Mouse (Mus musculus) embryonic stem cell, embryonic (primary cell): ENCODE measurements at regions not wholly inside any gene's neighbourhood (a gene's known extent, or its start where the extent isn't known, plus 50 kb on each side); places are given as distances from the start of the nearest gene placed in this dataset.

Source experiments
- CTCF ChIA-PET, 4 experiments: fragments of 300-600 bp in 2 of 4; fragments of 350-600 bp in 2 of 4; sonication (Branson Sonifier 250); formaldehyde crosslinking; loops; one replicate each; lab custom pipeline; 2022; ENCODE audit warnings: inconsistent platforms in 2 of 4; lab: Charles Lee
- POLR2A ChIA-PET, 4 experiments: fragments of 300-600 bp in 2 of 4; fragments of 350-600 bp in 2 of 4; sonication (Branson Sonifier 250); formaldehyde crosslinking; loops; one replicate each; lab custom pipeline; 2022; ENCODE audit warnings: antibody characterized with exemption in 4 of 4, inconsistent platforms in 1 of 4; lab: Charles Lee

GRCm38 (mm10) chr1:105148048-105148447 lies 208.5 kb downstream of the Rnf152 start:
- POLR2A ChIA-PET: no interaction called here
- CTCF ChIA-PET: no interaction called here

- ChIA-PET CTCF (no interaction called here), POLR2A (no interaction called here)
Measured at GRCm38 (mm10) chr1:105123936-105124335, 232.6 kb downstream of the Rnf152 start.

DNA sequence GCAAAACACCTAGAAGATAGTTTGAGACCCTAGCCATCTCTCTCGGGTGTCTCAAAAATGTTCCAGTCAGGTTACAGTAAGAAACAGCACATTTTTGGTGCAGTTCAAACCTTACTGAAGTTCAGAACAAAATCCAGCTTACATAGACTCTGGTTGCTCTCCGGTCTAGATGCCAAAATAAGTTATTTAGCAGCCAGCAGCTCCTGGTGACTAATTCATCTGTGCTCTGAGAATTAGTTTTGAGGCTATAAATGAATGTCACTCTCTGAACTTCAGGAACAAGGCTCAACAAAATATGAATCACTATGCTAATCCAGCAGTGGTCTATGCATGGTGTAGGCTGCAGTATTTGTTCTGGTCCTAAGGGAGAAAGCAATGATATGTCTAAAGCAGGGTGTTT lies 238.6 kb downstream of the Rnf152 start:
- ChIA-PET CTCF (no interaction called here), POLR2A (no interaction called here)

GRCm38 (mm10) chr1:105116231-105116630 lies 240.3 kb downstream of the Rnf152 start:
- CTCF ChIA-PET: no interaction called here
- POLR2A ChIA-PET: no interaction called here

DNA sequence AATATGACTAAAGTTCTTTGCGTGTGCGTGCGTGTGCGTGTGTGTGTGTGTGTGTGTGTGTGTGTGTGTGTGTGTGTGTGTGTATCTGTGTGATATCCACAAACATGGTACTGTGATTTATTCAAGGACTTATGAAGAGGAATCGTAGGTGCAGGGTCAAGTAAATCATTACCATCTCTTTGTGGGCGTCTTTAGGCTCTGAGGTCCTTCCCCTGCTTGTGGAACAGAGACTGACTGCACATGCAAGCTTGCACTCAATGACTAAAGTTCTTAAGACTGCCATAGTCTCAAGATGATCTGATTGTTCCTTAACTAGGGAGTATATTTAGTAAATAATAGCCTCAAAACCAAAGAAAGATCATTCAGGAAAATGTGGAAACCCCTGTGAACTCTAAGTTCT lies 241.1 kb downstream of the Rnf152 start:
- CTCF ChIA-PET: no interaction called here
- POLR2A ChIA-PET: no interaction called here

- CTCF ChIA-PET: no interaction called here
- POLR2A ChIA-PET: no interaction called here
Measured at GRCm38 (mm10) chr1:105114835-105115234, 241.7 kb downstream of the Rnf152 start.

- ChIA-PET CTCF (no interaction called here), POLR2A (no interaction called here)
Measured at GRCm38 (mm10) chr1:105112762-105113525, 243.6 kb downstream of the Rnf152 start.

DNA sequence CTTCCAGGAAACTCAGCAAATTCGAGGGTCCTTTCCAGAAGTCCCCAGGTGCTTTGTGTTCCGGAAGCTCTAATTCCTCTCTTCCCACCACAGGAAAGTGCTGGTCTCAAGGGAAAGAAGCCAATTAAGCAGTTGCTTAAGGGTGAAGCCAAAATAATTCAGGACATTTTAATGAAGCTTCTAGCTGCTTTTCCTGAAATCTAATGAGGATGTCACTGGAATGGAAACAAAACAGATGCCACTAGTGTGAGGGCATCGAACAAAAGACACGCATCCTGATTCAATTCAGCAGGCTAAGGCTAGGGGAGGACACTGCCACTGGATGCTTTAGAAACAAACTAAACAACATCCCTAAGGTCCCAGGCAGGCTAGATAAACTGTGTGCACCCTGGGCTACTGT lies 245.3 kb downstream of the Rnf152 start:
- ChIA-PET CTCF (no interaction called here), POLR2A (no interaction called here)

GRCm38 (mm10) chr1:105110581-105111210 lies 245.8 kb downstream of the Rnf152 start:
- CTCF ChIA-PET: no interaction called here
- POLR2A ChIA-PET: no interaction called here

- ChIA-PET CTCF (no interaction called here), POLR2A (no interaction called here)
Measured at GRCm38 (mm10) chr1:105107836-105108235, 248.7 kb downstream of the Rnf152 start.

DNA sequence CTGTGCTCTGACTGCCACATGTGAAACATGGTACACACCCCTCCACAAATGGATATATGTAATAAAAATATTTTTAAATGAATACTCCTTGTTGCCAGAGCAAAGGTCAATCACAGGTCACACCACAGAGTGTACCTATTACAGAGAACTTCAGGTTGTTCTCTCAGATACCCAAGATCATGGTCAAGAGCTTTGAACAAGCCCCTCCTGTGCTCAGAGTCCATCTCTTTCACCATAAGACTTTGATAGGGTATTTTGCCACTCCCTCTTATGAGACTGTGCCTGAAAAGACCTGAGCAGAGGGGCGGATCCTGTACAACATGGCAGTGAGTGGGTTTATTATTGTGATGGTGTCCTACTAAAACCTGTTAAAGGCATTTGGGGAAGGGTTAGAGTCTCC lies 249.3 kb downstream of the Rnf152 start:
- ChIA-PET CTCF (no interaction called here), POLR2A (no interaction called here)

DNA sequence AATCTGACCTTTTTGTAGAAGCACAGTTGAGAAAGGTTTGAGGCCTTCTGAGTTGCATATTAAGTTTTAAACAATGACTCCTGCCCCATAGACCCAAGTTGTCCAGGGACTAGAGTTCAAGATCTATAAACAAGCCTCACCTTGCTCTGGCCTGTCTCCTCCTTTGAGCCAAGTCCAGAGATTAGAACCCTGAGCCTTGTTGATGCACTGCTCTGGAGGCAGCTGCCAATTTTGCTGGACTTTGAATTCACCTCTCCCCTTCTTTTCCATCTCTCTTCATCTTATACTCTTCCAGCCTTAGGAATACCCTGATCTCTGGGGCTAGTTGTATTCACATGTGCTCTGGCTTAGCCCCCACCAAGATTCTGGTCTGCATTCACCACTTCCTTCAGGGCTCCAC lies 251.3 kb downstream of the Rnf152 start:
- ChIA-PET POLR2A (no interaction called here), CTCF (no interaction called here)

DNA sequence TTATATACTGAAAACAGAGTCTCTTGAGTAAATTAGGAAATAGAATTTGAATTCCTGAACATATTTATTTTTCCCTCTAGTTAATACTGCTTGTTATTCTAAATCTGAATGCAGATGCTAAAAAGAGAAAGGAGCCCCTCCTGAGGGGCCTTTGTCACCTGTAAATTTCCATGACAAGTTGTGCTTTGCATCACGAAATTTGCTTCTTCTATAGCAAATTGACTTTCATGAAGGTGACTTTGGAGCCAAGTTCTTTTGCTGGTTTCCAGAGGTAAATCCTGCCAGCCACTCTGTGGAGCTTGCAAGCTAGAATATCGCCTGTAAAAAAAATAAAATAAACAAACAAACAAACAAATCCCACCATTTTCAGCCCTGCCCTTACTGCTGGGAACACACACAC lies 261.4 kb downstream of the Rnf152 start:
- POLR2A ChIA-PET: interaction anchor here in 2 of 4 experiments (0.7 to 1.8 kb wide), 4 partner anchors 10 to 83 kb away, joined by 3 to 5 read pairs (median 4); no protein-coding TSS in a partner anchor
- CTCF ChIA-PET: interaction anchor here in 2 of 4 experiments (0.6 to 0.7 kb wide), 2 partner anchors 158 to 568 kb away, joined by 3 read pairs; partner anchors contain the start of gene Pign (in 1 of the 2)

- CTCF ChIA-PET: interaction anchor here in 2 of 4 experiments (1.0 to 1.6 kb wide), 2 partner anchors 8 to 268 kb away, joined by 3 to 4 read pairs; no protein-coding TSS in a partner anchor
- POLR2A ChIA-PET: interaction anchor here in 2 of 4 experiments (0.6 to 1.8 kb wide), 2 partner anchors 10 to 879 kb away, joined by 4 to 5 read pairs; no protein-coding TSS in a partner anchor
Measured at GRCm38 (mm10) chr1:105094500-105094899, 262.0 kb downstream of the Rnf152 start.

GRCm38 (mm10) chr1:105093875-105094274 lies 262.6 kb downstream of the Rnf152 start:
- CTCF ChIA-PET: interaction anchor here in 2 of 4 experiments (1.0 to 1.6 kb wide), 2 partner anchors 8 to 269 kb away, joined by 3 to 4 read pairs; no protein-coding TSS in a partner anchor
- POLR2A ChIA-PET: no interaction called here

DNA sequence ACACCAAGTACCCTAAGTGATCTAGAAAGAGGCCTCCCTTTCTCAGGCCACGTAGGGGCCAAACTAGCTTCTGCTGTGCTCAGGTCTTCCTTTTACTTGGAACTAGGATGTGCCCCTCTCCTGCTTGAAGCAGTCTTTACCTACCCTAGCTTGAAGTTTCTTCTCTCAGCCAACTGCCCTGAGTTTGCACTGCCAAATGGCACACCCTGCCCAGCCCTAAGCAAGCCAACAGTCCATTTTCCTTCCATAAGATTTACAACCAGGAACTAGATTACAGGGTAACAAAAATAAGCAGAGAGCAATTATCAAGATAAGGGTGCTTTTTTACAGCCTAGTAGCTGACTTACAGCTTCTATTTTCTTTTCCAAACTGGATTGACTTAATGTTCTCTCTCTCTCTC lies 263.5 kb downstream of the Rnf152 start:
- ChIA-PET POLR2A (interaction anchor here in 1 of 4 experiments (0.6 kb wide), 1 partner anchor 22 kb away, joined by 3 read pairs; no protein-coding TSS in a partner anchor), CTCF (interaction anchor here in 2 of 4 experiments (1.2 to 1.6 kb wide), 2 partner anchors 9 to 249 kb away, joined by 3 read pairs; no protein-coding TSS in a partner anchor)

DNA sequence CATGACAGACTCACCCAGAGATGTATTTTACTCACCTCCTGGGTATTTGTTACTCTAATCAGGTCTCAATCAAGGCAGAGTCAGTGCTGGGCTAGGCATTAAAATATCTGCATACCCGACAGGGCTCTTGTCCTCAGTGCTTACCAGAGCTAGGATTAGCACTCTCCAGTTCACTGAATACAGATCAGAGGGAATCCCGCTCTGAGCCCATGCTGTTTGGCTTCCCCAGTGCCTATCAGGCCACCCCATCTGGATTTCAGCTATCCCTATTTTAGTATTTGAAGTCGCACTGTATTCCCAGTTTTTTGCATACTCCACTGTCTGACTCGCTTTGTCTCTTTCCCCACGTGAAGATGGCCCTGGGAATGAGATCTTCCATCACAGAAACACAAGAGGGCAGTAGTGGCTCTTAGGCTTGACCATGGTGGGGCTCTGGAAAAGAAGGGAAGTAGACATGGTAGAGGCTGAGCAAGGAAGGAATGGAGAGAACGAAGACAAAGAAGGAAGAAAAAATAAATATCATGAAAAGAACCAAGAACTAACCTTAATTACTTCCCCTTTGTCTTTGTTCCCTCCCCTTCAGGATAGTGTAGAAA lies 264.1 kb downstream of the Rnf152 start:
- POLR2A ChIA-PET: interaction anchor here in 1 of 4 experiments (0.6 kb wide), 1 partner anchor 21 kb away, joined by 3 read pairs; no protein-coding TSS in a partner anchor

GRCm38 (mm10) chr1:105088765-105089520 lies 267.6 kb downstream of the Rnf152 start:
- CTCF ChIA-PET: no interaction called here
- POLR2A ChIA-PET: no interaction called here

More for the DNA sequence above, 264.1 kb downstream of the Rnf152 start:
- CTCF ChIA-PET: interaction anchor here in 1 of 4 experiments (0.7 to 1.2 kb wide), 2 partner anchors 21 to 249 kb away, joined by 3 read pairs; no protein-coding TSS in a partner anchor

DNA sequence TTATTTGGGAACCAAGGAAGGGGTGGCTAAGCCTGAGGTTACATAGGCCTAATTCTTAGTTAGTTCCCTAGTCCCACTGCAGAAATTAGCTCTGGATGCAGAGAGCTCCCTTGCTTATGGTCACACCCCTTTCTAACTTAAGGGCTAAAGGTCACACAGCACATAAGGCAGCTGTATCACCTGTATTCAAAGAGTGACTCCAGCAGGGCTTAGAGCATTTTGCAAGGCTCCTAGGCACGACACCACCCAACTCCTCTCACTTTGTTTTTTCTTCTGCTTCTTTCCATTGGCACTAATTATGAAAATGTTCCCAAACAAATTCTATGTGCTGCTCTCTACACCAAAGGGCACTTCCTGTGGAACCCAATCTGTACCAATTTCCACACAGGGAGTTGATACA lies 268.9 kb downstream of the Rnf152 start:
- CTCF ChIA-PET: interaction anchor here in 1 of 4 experiments (0.6 kb wide), 1 partner anchor 9 kb away, joined by 3 read pairs; no protein-coding TSS in a partner anchor
- POLR2A ChIA-PET: no interaction called here
